Mouse (Mus musculus): ENCODE results near the gene Ms4a3. TPM values are rescaled to one million over a fixed set of nuclear protein-coding genes. Genes with fewer than 3 reads are reported as not detected.

The Ms4a3 gene
- polyA plus RNA-seq, 1 experiment from 2014 or later, result not detected

- Histone ChIP-seq H3K4me3 (no peak overlapping the region), H3K27me3 (replicated peaks) (no peaks in the 10 kb centered on the region), H3K4me1 (no peaks in the 10 kb centered on the region), H3K4me2 (no peak overlapping the region), H3K27ac (no peak overlapping the region), H3K9ac (no peak overlapping the region), H3K9me3 (no peaks in the 10 kb centered on the region), H3K36me3 (replicated peaks) (no peaks in the 10 kb centered on the region)
- no peak for ATAC-seq (replicated peaks)
These were observed 22.7 kb downstream of the Ms4a3 start for GRCm38 (mm10) chr19:11617983-11618382.

GRCm38 (mm10) chr19:11614805-11615204 lies 25.8 kb downstream of the Ms4a3 start:
- H3K4me2 ChIP-seq, result no peak overlapping the region
- no peak overlapping the region for H3K27ac ChIP-seq
- no peaks in the 10 kb centered on the region for H3K4me1 ChIP-seq
- ATAC-seq (replicated peaks), result no peak
- no peak overlapping the region for H3K9ac ChIP-seq
- H3K36me3 ChIP-seq (replicated peaks), result no peaks in the 10 kb centered on the region
- H3K4me3 ChIP-seq, result no peak overlapping the region
- no peaks in the 10 kb centered on the region for H3K9me3 ChIP-seq
- H3K27me3 ChIP-seq (replicated peaks), result no peaks in the 10 kb centered on the region
- WGBS, result 72% methylated on average over 2 of the region's 2 CpGs

DNA sequence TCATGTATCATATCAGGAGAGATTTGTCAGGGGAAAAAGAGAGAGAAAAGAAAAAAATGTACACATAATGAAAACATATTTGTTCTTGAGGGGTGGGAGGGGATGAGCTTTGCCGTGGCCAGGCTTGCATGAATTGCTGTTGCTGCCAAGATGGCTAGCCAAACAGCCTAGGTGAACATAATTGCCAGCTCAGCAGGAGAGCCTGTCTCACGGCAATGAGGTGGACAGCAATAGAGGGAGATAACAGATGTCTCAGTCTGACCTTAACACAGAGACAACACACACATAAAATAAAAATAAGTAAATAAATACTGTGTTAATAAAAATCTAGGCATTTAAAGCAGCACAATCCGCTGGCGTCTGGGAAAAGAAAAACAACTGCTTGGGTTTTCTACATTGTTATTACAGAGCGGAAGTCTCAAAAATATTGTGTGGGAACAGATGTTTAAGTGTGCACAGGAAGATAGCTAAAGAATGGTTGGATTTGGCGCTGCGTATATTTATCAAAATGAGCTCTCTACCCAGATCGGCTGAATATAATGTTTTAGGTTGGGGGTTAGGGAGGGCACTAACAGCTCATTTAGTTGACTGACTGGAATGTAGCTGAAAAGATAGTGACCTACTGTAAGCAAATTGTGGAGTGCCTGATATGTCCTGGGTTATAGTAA lies 26.7 kb downstream of the Ms4a3 start:
- H3K36me3 ChIP-seq (replicated peaks), result no peaks in the 10 kb centered on the region
- ATAC-seq (replicated peaks), result no peak
- H3K27me3 ChIP-seq (replicated peaks), result no peaks in the 10 kb centered on the region
- no peak overlapping the region for H3K4me2 ChIP-seq
- H3K4me1 ChIP-seq, result no peaks in the 10 kb centered on the region
- H3K9me3 ChIP-seq, result no peaks in the 10 kb centered on the region
- WGBS, result 76% methylated on average over 8 of the region's 8 CpGs
- H3K4me3 ChIP-seq, result no peak overlapping the region
- H3K9ac ChIP-seq, result no peak overlapping the region
- no peak overlapping the region for H3K27ac ChIP-seq

DNA sequence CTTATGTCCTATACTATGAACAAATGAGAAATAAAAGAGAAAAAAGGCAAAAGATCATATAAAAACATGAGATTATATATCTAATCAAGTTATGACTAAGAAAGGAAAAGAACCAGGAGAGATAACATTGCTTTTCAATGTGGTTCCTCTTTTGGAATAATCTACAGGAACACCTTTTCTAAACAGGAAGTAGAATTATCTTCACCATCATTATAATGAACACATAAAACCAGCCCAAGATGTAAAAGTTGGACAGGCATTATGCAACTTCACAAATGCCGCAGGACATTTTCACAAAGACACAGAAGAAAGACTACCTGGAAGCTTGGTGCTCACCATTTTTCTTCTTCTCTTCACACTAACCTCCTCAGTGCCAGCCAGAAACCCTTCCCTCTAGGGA lies 27.6 kb downstream of the Ms4a3 start:
- ATAC-seq (replicated peaks), result no peak
- H3K4me3 ChIP-seq, result no peak overlapping the region
- H3K9me3 ChIP-seq, result no peaks in the 10 kb centered on the region
- no peaks in the 10 kb centered on the region for H3K4me1 ChIP-seq
- H3K27me3 ChIP-seq (replicated peaks), result no peaks in the 10 kb centered on the region
- 100% methylated on average over 1 of the region's 1 CpGs for WGBS
- no peak overlapping the region for H3K4me2 ChIP-seq
- no peaks in the 10 kb centered on the region for H3K36me3 ChIP-seq (replicated peaks)
- H3K9ac ChIP-seq, result no peak overlapping the region
- H3K27ac ChIP-seq, result no peak overlapping the region

- 62% methylated on average over 2 of the region's 2 CpGs for WGBS
- Histone ChIP-seq H3K36me3 (replicated peaks) (no peaks in the 10 kb centered on the region), H3K27ac (no peak overlapping the region), H3K4me1 (no peaks in the 10 kb centered on the region), H3K9ac (no peak overlapping the region), H3K27me3 (replicated peaks) (no peaks in the 10 kb centered on the region), H3K9me3 (no peaks in the 10 kb centered on the region), H3K4me2 (no peak overlapping the region), H3K4me3 (no peak overlapping the region)
- ATAC-seq (replicated peaks), result no peak
These were observed 28.4 kb downstream of the Ms4a3 start for GRCm38 (mm10) chr19:11612293-11612692.

DNA sequence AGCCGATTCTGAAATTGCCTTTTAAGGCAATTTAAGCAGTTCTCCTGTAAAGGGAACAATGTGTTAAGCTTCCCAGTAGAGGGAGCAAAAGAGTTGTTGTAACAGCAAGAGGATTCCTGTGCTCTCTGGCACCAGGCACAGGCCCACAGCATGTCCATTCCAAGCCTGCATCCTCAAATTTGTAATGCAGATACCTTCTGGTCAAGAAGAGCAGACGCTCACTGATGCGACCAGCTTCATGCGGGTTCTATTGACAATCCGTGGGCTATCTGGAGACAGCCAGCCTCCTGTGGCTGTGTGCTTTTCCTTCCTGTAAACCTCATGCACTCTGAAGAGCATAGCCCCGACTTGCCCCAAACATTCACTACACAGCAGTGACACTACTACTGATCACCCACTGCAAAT lies 29.1 kb downstream of the Ms4a3 start:
- 0 out of 2 replicates have a peak overlapping the region, but pooled peaks have one; percentile 8 for H3K9ac ChIP-seq
- ATAC-seq (replicated peaks), result peak; percentile 93
- H3K4me3 ChIP-seq, result no peak overlapping the region
- H3K9me3 ChIP-seq, result no peaks in the 10 kb centered on the region
- no peak overlapping the region for H3K27ac ChIP-seq
- H3K4me2 ChIP-seq, result no peak overlapping the region
- 28% methylated on average over 6 of the region's 6 CpGs for WGBS
- no peaks in the 10 kb centered on the region for H3K27me3 ChIP-seq (replicated peaks)
- no peaks in the 10 kb centered on the region for H3K36me3 ChIP-seq (replicated peaks)
- H3K4me1 ChIP-seq, result no peaks in the 10 kb centered on the region

DNA sequence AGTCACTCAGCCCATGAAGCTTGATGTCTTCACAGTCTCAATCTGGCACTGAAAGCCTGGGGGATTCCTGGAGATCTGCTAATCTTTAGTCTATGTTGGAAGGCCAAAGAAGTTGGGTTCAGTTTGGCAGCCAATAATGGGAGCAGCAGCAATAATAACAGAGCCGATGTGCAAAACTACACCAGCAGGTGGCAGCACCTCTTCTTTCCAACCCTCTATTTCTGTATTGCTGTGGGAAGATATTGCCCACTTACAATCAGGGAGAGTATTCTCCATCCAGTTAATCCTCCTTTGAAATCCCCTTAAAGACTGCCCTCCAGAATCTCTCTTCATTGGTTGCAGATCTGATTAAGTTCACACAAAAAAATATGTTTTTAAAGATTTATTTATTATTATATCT lies 32.5 kb downstream of the Ms4a3 start:
- Histone ChIP-seq H3K9me3 (no peaks in the 10 kb centered on the region), H3K27ac (no peak overlapping the region), H3K36me3 (replicated peaks) (no peaks in the 10 kb centered on the region), H3K4me2 (no peak overlapping the region), H3K4me3 (no peak overlapping the region), H3K9ac (no peak overlapping the region), H3K4me1 (no peaks in the 10 kb centered on the region), H3K27me3 (replicated peaks) (no peaks in the 10 kb centered on the region)
- ATAC-seq (replicated peaks), result peak; percentile 70
- WGBS, result 4% methylated on average over 1 of the region's 1 CpGs

DNA sequence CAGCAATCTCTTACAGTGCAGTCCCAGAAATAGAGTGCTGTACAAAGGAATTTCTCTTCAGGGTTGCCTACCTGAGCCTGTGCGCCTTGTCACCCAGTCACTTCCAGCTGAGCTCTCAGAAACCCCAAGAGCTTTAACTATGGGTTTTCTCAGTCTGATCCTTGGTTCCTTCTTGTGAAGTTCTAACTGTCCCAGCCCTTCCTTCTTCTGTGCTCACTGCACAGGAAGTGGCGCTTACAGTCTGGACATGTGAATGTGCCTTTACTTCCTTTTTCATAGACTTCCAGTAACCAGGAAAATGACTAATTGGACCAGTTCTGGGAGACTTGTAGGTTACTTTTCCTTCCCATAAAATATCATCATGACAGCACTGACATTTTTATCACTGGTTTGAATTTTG lies 36.0 kb downstream of the Ms4a3 start, which contains the start of gene Ms4a6d:
Gene Ms4a6d (minus strand): TSS at position 247 of the 400 bp plus-strand sequence.
- H3K4me1 ChIP-seq, result no peaks in the 10 kb centered on the region

GRCm38 (mm10) chr19:11602026-11602425 lies 38.6 kb downstream of the Ms4a3 start:
- Histone ChIP-seq H3K4me2 (no peak overlapping the region), H3K9ac (no peak overlapping the region), H3K27ac (no peak overlapping the region), H3K9me3 (no peaks in the 10 kb centered on the region), H3K4me3 (no peak overlapping the region), H3K27me3 (replicated peaks) (no peaks in the 10 kb centered on the region), H3K4me1 (no peaks in the 10 kb centered on the region), H3K36me3 (replicated peaks) (no peaks in the 10 kb centered on the region)
- ATAC-seq (replicated peaks), result no peak
- WGBS, result 91% methylated on average over 2 of the region's 2 CpGs

More for the DNA sequence above, 36.0 kb downstream of the Ms4a3 start, which contains the start of gene Ms4a6d:
- Histone ChIP-seq H3K9me3 (no peaks in the 10 kb centered on the region), H3K27me3 (replicated peaks) (no peaks in the 10 kb centered on the region), H3K4me2 (no peak within 1 kb of the TSS), H3K36me3 (replicated peaks) (no peaks in the 10 kb centered on the region), H3K27ac (no peak within 1 kb of the TSS), H3K9ac (no peak within 1 kb of the TSS), H3K4me3 (no peak within 1 kb of the TSS)
- 93% methylated on average over 2 of the region's 2 CpGs for WGBS
- ATAC-seq (replicated peaks), result no peak

- Histone ChIP-seq H3K36me3 (replicated peaks) (no peaks in the 10 kb centered on the region), H3K4me3 (no peak overlapping the region), H3K4me1 (no peaks in the 10 kb centered on the region), H3K27me3 (replicated peaks) (no peaks in the 10 kb centered on the region), H3K4me2 (no peak overlapping the region), H3K9me3 (no peaks in the 10 kb centered on the region), H3K27ac (no peak overlapping the region), H3K9ac (no peak overlapping the region)
- 88% methylated on average over 3 of the region's 3 CpGs for WGBS
- ATAC-seq (replicated peaks), result no peak
These were observed 39.3 kb downstream of the Ms4a3 start for GRCm38 (mm10) chr19:11601349-11601748.

DNA sequence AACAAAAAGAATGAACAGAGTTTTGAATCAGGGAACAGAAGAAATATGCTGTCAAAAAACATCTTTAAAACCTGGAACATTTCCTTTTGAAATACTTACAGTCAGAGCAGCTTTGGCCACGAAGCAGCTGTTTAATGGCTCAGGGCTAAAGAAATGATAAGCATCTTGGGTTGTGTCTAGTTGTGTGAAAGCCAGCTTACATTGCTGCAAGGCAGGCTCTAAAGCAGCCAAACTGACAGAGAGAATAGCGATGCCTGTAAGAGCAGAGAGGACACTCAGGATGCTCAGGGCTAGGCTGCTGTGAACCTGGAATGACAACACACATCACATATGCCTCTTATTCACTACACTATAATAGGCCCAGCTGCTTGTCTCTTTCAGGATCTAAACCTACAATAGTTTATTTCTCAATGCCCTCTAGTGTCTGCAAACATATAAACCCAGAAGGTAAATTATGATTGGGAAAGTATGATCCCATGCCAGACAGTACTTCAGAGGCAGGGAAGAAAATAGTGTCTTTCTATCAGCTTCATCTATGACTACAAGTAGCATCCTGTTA lies 50.7 kb downstream of the Ms4a3 start:
- no peak for ATAC-seq (replicated peaks)
- WGBS, result 70% methylated on average over 2 of the region's 2 CpGs
- H3K4me3 ChIP-seq, result no peak overlapping the region
- H3K4me2 ChIP-seq, result no peak overlapping the region
- no peaks in the 10 kb centered on the region for H3K4me1 ChIP-seq
- no peaks in the 10 kb centered on the region for H3K9me3 ChIP-seq
- H3K27me3 ChIP-seq (replicated peaks), result no peaks in the 10 kb centered on the region
- H3K9ac ChIP-seq, result no peak overlapping the region
- no peaks in the 10 kb centered on the region for H3K36me3 ChIP-seq (replicated peaks)
- H3K27ac ChIP-seq, result no peak overlapping the region

- Histone ChIP-seq H3K27me3 (replicated peaks) (no peaks in the 10 kb centered on the region), H3K4me2 (no peak overlapping the region), H3K9ac (no peak overlapping the region), H3K4me3 (no peak overlapping the region), H3K4me1 (no peaks in the 10 kb centered on the region), H3K27ac (no peak overlapping the region), H3K36me3 (replicated peaks) (no peaks in the 10 kb centered on the region), H3K9me3 (no peaks in the 10 kb centered on the region)
- 71% methylated on average over 4 of the region's 4 CpGs for WGBS
- no peak for ATAC-seq (replicated peaks)
These were observed 51.4 kb downstream of the Ms4a3 start for GRCm38 (mm10) chr19:11589205-11589604.
